17 mouse cellular contexts compared by ENCODE assay signal in genomic region chr13:95818941-95819340, GRCm38 (mm10).
"Had no signal": no experiment of that assay in that cellular context is flagged by ENCODE, and none has a peak within 500 bp of the region (broad histone marks: within the 10 kb centered on the region; RNA-seq: fewer than 3 reads in every experiment).

No protein-coding gene starts in this region.

- DNase-seq: kidney, postnatal 25 days; liver, embryonic 13.5 days; lung, adult 2 months; lung, postnatal 14 days; lung, postnatal 4 days; right cerebral cortex, adult 18-20 months; right cerebral cortex, postnatal 14 days; right cerebral cortex, postnatal 4 days; thymus, adult 2 months; thymus, postnatal 14 days; thymus, postnatal 4 days had no signal

- H3K4me3 ChIP-seq: liver, embryonic 13.5 days; midbrain, embryonic 12.5 days; midbrain, embryonic 15.5 days; neural tube, embryonic 12.5 days; neural tube, embryonic 15.5 days had no signal

- H3K27ac ChIP-seq: kidney, postnatal 0 days; liver, embryonic 13.5 days; midbrain, embryonic 12.5 days; midbrain, embryonic 15.5 days; neural tube, embryonic 12.5 days; neural tube, embryonic 15.5 days; stomach, postnatal 0 days had no signal
